Mouse (Mus musculus) MEL (cell line): ENCODE data around the gene Arid1b. TPM values are rescaled to one million over a fixed set of nuclear protein-coding genes. Genes with fewer than 3 reads are reported as not detected.

ENCODE experiments used
- DNase-seq: peaks from one replicate; pipeline ENCODE4 v3.0.0; 2011; ENCODE audit warnings: low read depth, low spot score
- H3K27ac ChIP-seq: 2 replicates; pipeline ENCODE4 v1.5.1; 2012; ENCODE audit warnings: low read depth, mild to moderate bottlenecking, control low read depth, low read length, moderate library complexity; ENCODE audit not compliant: control insufficient read depth
- H3K27me3 ChIP-seq, 2 experiments: fragments of 150-350 bp in 1 of 2; sonication (generic) in 1 of 2; 2 replicates each; pipeline ENCODE4 v1.6.1; 2012; ENCODE audit warnings: low read length in 2 of 2, mild to moderate bottlenecking in 2 of 2, improper control_type of control experiment in 1 of 2, moderate library complexity in 1 of 2; ENCODE audit not compliant: insufficient read depth in 2 of 2, control insufficient read depth in 1 of 2
- H3K36me3 ChIP-seq, 2 experiments: 2 replicates each; pipeline ENCODE4 v1.6.1; 2012 to 2014; ENCODE audit warnings: low read length in 2 of 2, improper control_type of control experiment in 1 of 2, inconsistent platforms in 1 of 2, mild to moderate bottlenecking in 1 of 2; ENCODE audit not compliant: insufficient read depth in 2 of 2, control insufficient read depth in 1 of 2
- H3K4me1 ChIP-seq, 2 experiments: fragments of 150-350 bp in 1 of 2; sonication (generic) in 1 of 2; 2 replicates each; pipeline ENCODE4 v1.6.1; 2012; ENCODE audit warnings: low read length in 2 of 2, improper control_type of control experiment in 1 of 2, mild to moderate bottlenecking in 1 of 2; ENCODE audit not compliant: insufficient read depth in 2 of 2, control insufficient read depth in 1 of 2
- H3K4me3 ChIP-seq, 2 experiments: fragments of 150-350 bp in 1 of 2; sonication (generic) in 1 of 2; 2 replicates each; pipeline ENCODE4 v1.5.1; 2012; ENCODE audit warnings: low read depth in 2 of 2, low read length in 2 of 2, mild to moderate bottlenecking in 2 of 2, moderate library complexity in 2 of 2, control low read depth in 1 of 2, improper control_type of control experiment in 1 of 2; ENCODE audit not compliant: control insufficient read depth in 1 of 2, insufficient read depth in 1 of 2
- H3K79me2 ChIP-seq: 2 replicates; pipeline ENCODE4 v1.6.1; 2012; ENCODE audit warnings: mild to moderate bottlenecking, low read length, moderate library complexity; ENCODE audit not compliant: control insufficient read depth, poor library complexity, insufficient read depth
- H3K9ac ChIP-seq: 2 replicates; pipeline ENCODE4 v1.6.1; 2012; ENCODE audit warnings: low read depth, mild to moderate bottlenecking, control low read depth, low read length, moderate library complexity; ENCODE audit not compliant: control insufficient read depth, poor library complexity, severe bottlenecking
- H3K9me3 ChIP-seq: fragments of 150-350 bp; sonication (generic); replicated peaks from 2 replicates; pipeline ENCODE4 v1.6.1; 2012; ENCODE audit warnings: mild to moderate bottlenecking, low read length, improper control_type of control experiment, moderate library complexity; ENCODE audit not compliant: insufficient read depth
- BHLHE40 ChIP-seq: IDR thresholded peaks from 2 replicates; pipeline ENCODE4 v1.6.1; 2012; ENCODE audit warnings: low read depth, mild to moderate bottlenecking, inconsistent platforms, low read length, improper control_type of control experiment, borderline replicate concordance
- CHD1 ChIP-seq: IDR thresholded peaks from 2 replicates; pipeline ENCODE4 v1.6.1; 2012; ENCODE audit warnings: low read depth, mild to moderate bottlenecking, inconsistent platforms, low read length, improper control_type of control experiment
- CHD2 ChIP-seq: IDR thresholded peaks from 2 replicates; pipeline ENCODE4 v1.6.1; 2011; ENCODE audit warnings: low read length, improper control_type of control experiment
- CTCF ChIP-seq, 3 experiments: IDR thresholded peaks in 2 of 3; conservative IDR thresholded peaks in 1 of 3; 2 replicates each; pipeline ENCODE4 v1.5.1; 2011 to 2012; ENCODE audit warnings: low read length in 3 of 3, low read depth in 2 of 3, mild to moderate bottlenecking in 2 of 3, improper control_type of control experiment in 1 of 3, inconsistent platforms in 1 of 3, mixed read lengths in 1 of 3, moderate library complexity in 1 of 3; ENCODE audit not compliant: control insufficient read depth in 1 of 3, insufficient read depth in 1 of 3, poor library complexity in 1 of 3, severe bottlenecking in 1 of 3
- ELF1 ChIP-seq: IDR thresholded peaks from 2 replicates; pipeline ENCODE4 v1.6.1; 2014; ENCODE audit warnings: low read depth, mild to moderate bottlenecking, inconsistent platforms, low read length, improper control_type of control experiment, moderate library complexity
- EP300 ChIP-seq, 2 experiments: IDR thresholded peaks; 2 replicates each; pipeline ENCODE4 v1.6.1; 2011; ENCODE audit warnings: improper control_type of control experiment in 2 of 2, low read length in 2 of 2, low read depth in 1 of 2, mild to moderate bottlenecking in 1 of 2
- ETS1 ChIP-seq: IDR thresholded peaks from 2 replicates; pipeline ENCODE4 v1.6.1; 2012; ENCODE audit warnings: low read depth, mild to moderate bottlenecking, inconsistent platforms, low read length, improper control_type of control experiment, moderate library complexity
- GATA1 ChIP-seq: IDR thresholded peaks from 2 replicates; pipeline ENCODE4 v1.6.1; 2011; ENCODE audit warnings: low read depth, low read length, improper control_type of control experiment
- JUND ChIP-seq: IDR thresholded peaks from 2 replicates; pipeline ENCODE4 v1.6.1; 2011; ENCODE audit warnings: low read depth, mild to moderate bottlenecking, improper control_type of control experiment, low read length
- MAFK ChIP-seq: IDR thresholded peaks from 2 replicates; pipeline ENCODE4 v1.6.1; 2011; ENCODE audit warnings: low read depth, mild to moderate bottlenecking, low read length, improper control_type of control experiment, borderline replicate concordance
- MAX ChIP-seq: IDR thresholded peaks from 2 replicates; pipeline ENCODE4 v1.6.1; 2011; ENCODE audit warnings: low read length, improper control_type of control experiment
- MAZ ChIP-seq: IDR thresholded peaks from 2 replicates; pipeline ENCODE4 v1.6.1; 2012; ENCODE audit warnings: low read depth, mild to moderate bottlenecking, inconsistent platforms, low read length, improper control_type of control experiment
- MEF2A ChIP-seq: IDR thresholded peaks from 2 replicates; pipeline ENCODE4 v1.6.1; 2014; ENCODE audit warnings: low read depth, mild to moderate bottlenecking, inconsistent platforms, low read length, improper control_type of control experiment; ENCODE audit not compliant: poor library complexity, insufficient replicate concordance, severe bottlenecking; ENCODE audit errors: extremely low read depth
- MXI1 ChIP-seq: IDR thresholded peaks from 2 replicates; pipeline ENCODE4 v1.6.1; 2011; ENCODE audit warnings: mild to moderate bottlenecking, low read depth, low read length, improper control_type of control experiment
- MYB ChIP-seq: IDR thresholded peaks from 2 replicates; pipeline ENCODE4 v1.6.1; 2011; ENCODE audit warnings: mild to moderate bottlenecking, low read depth, low read length, improper control_type of control experiment
- NELFE ChIP-seq: IDR thresholded peaks from 2 replicates; pipeline ENCODE4 v1.6.1; 2011; ENCODE audit warnings: low read depth, low read length, improper control_type of control experiment
- NRF1 ChIP-seq: IDR thresholded peaks from 2 replicates; pipeline ENCODE4 v1.6.1; 2014; ENCODE audit warnings: low read depth, mild to moderate bottlenecking, inconsistent platforms, low read length, improper control_type of control experiment, moderate library complexity; ENCODE audit not compliant: poor library complexity, insufficient read depth, severe bottlenecking
- POLR2A ChIP-seq, 2 experiments: IDR thresholded peaks; 2 replicates each; pipeline ENCODE4 v1.6.1; 2011 to 2012; ENCODE audit warnings: low read length in 2 of 2, mild to moderate bottlenecking in 2 of 2, control low read depth in 1 of 2, improper control_type of control experiment in 1 of 2, low read depth in 1 of 2, moderate library complexity in 1 of 2; ENCODE audit not compliant: control insufficient read depth in 1 of 2, insufficient read depth in 1 of 2, poor library complexity in 1 of 2
- POLR2AphosphoS5 ChIP-seq: IDR thresholded peaks from 2 replicates; pipeline ENCODE4 v1.6.1; 2012; ENCODE audit warnings: low read depth, borderline replicate concordance, mild to moderate bottlenecking, inconsistent platforms, low read length, moderate library complexity, mixed read lengths
- RAD21 ChIP-seq: IDR thresholded peaks from 2 replicates; pipeline ENCODE4 v1.6.1; 2011; ENCODE audit warnings: mild to moderate bottlenecking, low read depth, low read length, improper control_type of control experiment
- RCOR1 ChIP-seq: IDR thresholded peaks from 2 replicates; pipeline ENCODE4 v1.6.1; 2012; ENCODE audit warnings: low read depth, mild to moderate bottlenecking, inconsistent platforms, low read length, improper control_type of control experiment
- TBP ChIP-seq: IDR thresholded peaks from 2 replicates; pipeline ENCODE4 v1.8.0; 2011; ENCODE audit warnings: low read depth, low read length, improper control_type of control experiment
- UBTF ChIP-seq: IDR thresholded peaks from 2 replicates; pipeline ENCODE4 v1.6.1; 2012; ENCODE audit warnings: low read depth, mild to moderate bottlenecking, inconsistent platforms, low read length, improper control_type of control experiment, moderate library complexity, borderline replicate concordance; ENCODE audit not compliant: insufficient read depth
- USF1 ChIP-seq: IDR thresholded peaks from 2 replicates; pipeline ENCODE4 v1.6.1; 2014; ENCODE audit warnings: low read depth, mild to moderate bottlenecking, inconsistent platforms, low read length, improper control_type of control experiment, moderate library complexity
- ZC3H11A ChIP-seq: IDR thresholded peaks from 2 replicates; pipeline ENCODE4 v1.6.1; 2012; ENCODE audit warnings: low read depth, mild to moderate bottlenecking, inconsistent platforms, low read length, improper control_type of control experiment
- ZKSCAN1 ChIP-seq: IDR thresholded peaks from 2 replicates; pipeline ENCODE4 v1.6.1; 2012; ENCODE audit warnings: low read depth, mild to moderate bottlenecking, inconsistent platforms, low read length, improper control_type of control experiment, moderate library complexity
- polyA plus RNA-seq, 2 experiments: library from polyadenylated mRNA; stranded (reverse) in 1 of 2; unstranded in 1 of 2; fragments of >175 nt in 1 of 2; fragments of >200 nt in 1 of 2; gene quantifications; 2 replicates each; pipeline versions ENCODE4 v1.2.1 to v1.2.4; 2012; ENCODE audit warnings: low replicate concordance in 2 of 2, low read depth in 1 of 2; ENCODE audit not compliant: insufficient read length in 2 of 2, insufficient read depth in 1 of 2, missing spikeins in 1 of 2
- total RNA-seq: library from RNA; depleted of rRNA; stranded (reverse); fragments of 300-350 nt; gene quantifications from 2 replicates; pipeline ENCODE4 v1.2.3, GENCODE M21; 2012

Arid1b gene
- total and polyA plus RNA-seq, 3 experiments: 13.4 to 17.4 TPM; not detected in 1

GRCm38 (mm10) chr17:5084139-5084538 lies 90.0 kb downstream of the Arid1b start:
- DNase-seq: no peak
- peaks cover 5% of the 10 kb centered on the region; the same call in 1 of the 2 replicates for H3K79me2 ChIP-seq
- no peak overlapping the region for H3K9ac ChIP-seq
- H3K27ac ChIP-seq: no peak overlapping the region
- H3K9me3 ChIP-seq: no peaks in the 10 kb centered on the region
- peaks cover 2 to 7% of the 10 kb centered on the region in 2 experiments; a peak in 3 of 4 replicates for H3K4me1 ChIP-seq
- TF ChIP-seq MEF2A (no peak), GATA1 (no peak), MYB (no peak), ZC3H11A (no peak), JUND (no peak), UBTF (no peak), NELFE (no peak), MAX (no peak), USF1 (no peak), EP300 (IDR thresholded peaks at IDR 0.05; ENCODE audit: low read depth in 1 of 2, low read length in 2 of 2) (no peak), RAD21 (no peak)
- TF ChIP-seq, all 39 proteins: peak for 0
- H3K36me3 ChIP-seq: peaks cover 0 to 3% of the 10 kb centered on the region in 2 experiments; a peak in 1 of 4 replicates
- H3K4me3 ChIP-seq: no peak overlapping the region
- H3K27me3 ChIP-seq: no peaks in the 10 kb centered on the region

DNA sequence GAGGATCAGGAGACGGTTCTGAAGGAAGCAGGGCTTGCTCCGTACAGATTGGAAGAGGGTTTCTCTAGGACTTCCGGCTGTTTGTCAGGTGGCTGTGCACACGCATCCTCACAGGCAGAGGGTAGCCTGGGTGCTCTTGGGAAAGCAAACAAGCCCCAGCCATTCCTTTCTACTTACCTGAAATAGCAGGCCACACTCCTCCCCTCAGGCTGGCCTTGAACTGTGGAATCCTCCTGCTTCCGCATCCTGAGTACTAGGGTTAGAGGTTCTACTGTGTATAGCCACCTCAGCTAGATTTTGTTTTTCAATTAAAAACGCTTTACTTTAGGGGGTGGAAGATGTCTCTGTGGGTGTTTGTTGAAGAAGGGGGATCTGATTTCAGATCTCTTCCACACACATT lies 90.9 kb downstream of the Arid1b start:
- Histone ChIP-seq H3K4me1 (peaks cover 2 to 12% of the 10 kb centered on the region in 2 experiments; a peak in 3 of 4 replicates), H3K9ac (no peak overlapping the region)

More for the DNA sequence above, 90.9 kb downstream of the Arid1b start:
- Histone ChIP-seq H3K4me3 (no peak overlapping the region), H3K9me3 (no peaks in the 10 kb centered on the region), H3K27me3 (no peaks in the 10 kb centered on the region), H3K79me2 (peaks cover 7% of the 10 kb centered on the region; the same call in 1 of the 2 replicates), H3K36me3 (peaks cover 0 to 4% of the 10 kb centered on the region in 2 experiments; a peak in 2 of 4 replicates), H3K27ac (no peak overlapping the region)
- DNase-seq: no peak
- TF ChIP-seq POLR2A (IDR thresholded peaks at IDR 0.05; ENCODE audit: control insufficient read depth in 1 of 2, insufficient read depth in 1 of 2, low read depth in 1 of 2, low read length in 2 of 2, poor library complexity in 1 of 2): no peak
- TF ChIP-seq MYB: no peak
- no peak for TF ChIP-seq CTCF (IDR thresholded peaks at IDR 0.05 in 2 of 3, conservative IDR thresholded peaks at IDR 0.05 in 1 of 3; ENCODE audit: control insufficient read depth in 1 of 3, insufficient read depth in 1 of 3, low read depth in 2 of 3, low read length in 3 of 3, poor library complexity in 1 of 3, severe bottlenecking in 1 of 3)
- no peak for TF ChIP-seq RAD21
- no peak for TF ChIP-seq CHD2
- TF ChIP-seq ETS1: no peak
- TF ChIP-seq NRF1: no peak
- TF ChIP-seq ELF1: no peak
- TF ChIP-seq MAZ: no peak
- TF ChIP-seq USF1: no peak
- TF ChIP-seq MAFK: no peak
- TF ChIP-seq MXI1: no peak
- TF ChIP-seq ZKSCAN1: no peak
- TF ChIP-seq TBP: no peak
- TF ChIP-seq RCOR1: no peak
- no peak for TF ChIP-seq GATA1
- TF ChIP-seq JUND: no peak
- TF ChIP-seq BHLHE40: no peak
- no peak for TF ChIP-seq CHD1
- TF ChIP-seq POLR2AphosphoS5: no peak
